Mouse (Mus musculus) embryonic facial prominence, embryonic 11.5 days (tissue): ENCODE measurements at regions not wholly inside any gene's neighbourhood (a gene's known extent, or its start where the extent isn't known, plus 50 kb on each side); places are given as distances from the start of the nearest gene placed in this dataset.

Source experiments
- ATAC-seq: fragments of 200-750 bp; cut with Nextera tagmentation; replicated peaks from 2 replicates; pipeline ENCODE4 v1.8.0; 2017; ENCODE audit warnings: low read depth; ENCODE audit not compliant: insufficient number of reproducible peaks, low FRiP score, low TSS enrichment
- DNase-seq: peaks from one replicate; pipeline ENCODE4 v3.0.0-alpha.2; 2015; ENCODE audit warnings: low spot score
- H3K27ac ChIP-seq: fragments of 300-500 bp; sonication (generic); replicated peaks from 2 replicates; pipeline ENCODE4 v1.5.1; 2014; ENCODE audit warnings: mild to moderate bottlenecking, low read depth, low read length, control low read depth
- H3K27me3 ChIP-seq: fragments of 300-500 bp; sonication (generic); 2 replicates; pipeline ENCODE4 v1.6.1; 2014; ENCODE audit warnings: mild to moderate bottlenecking, low read length, moderate library complexity, mixed read lengths; ENCODE audit not compliant: control insufficient read depth, insufficient read depth
- H3K36me3 ChIP-seq: fragments of 300-500 bp; sonication (generic); replicated peaks from 2 replicates; pipeline ENCODE4 v1.6.1; 2014; ENCODE audit warnings: low read depth, mild to moderate bottlenecking, low read length, moderate library complexity, mixed read lengths; ENCODE audit not compliant: control insufficient read depth, insufficient read depth
- H3K4me1 ChIP-seq: fragments of 300-500 bp; sonication (generic); 2 replicates; pipeline ENCODE4 v1.6.1; 2014; ENCODE audit warnings: low read length, mixed read lengths; ENCODE audit not compliant: control insufficient read depth, insufficient read depth
- H3K4me2 ChIP-seq: fragments of 300-500 bp; sonication (generic); 2 replicates; pipeline ENCODE4 v1.6.1; 2014; ENCODE audit warnings: low read depth, mild to moderate bottlenecking, control low read depth, low read length, moderate library complexity
- H3K4me3 ChIP-seq: fragments of 300-500 bp; sonication (generic); 2 replicates; pipeline ENCODE4 v1.5.1; 2014; ENCODE audit warnings: low read depth, low read length, control low read depth
- H3K9ac ChIP-seq: fragments of 300-500 bp; sonication (generic); replicated peaks from 2 replicates; pipeline ENCODE4 v1.6.1; 2014; ENCODE audit warnings: mild to moderate bottlenecking, control low read depth, low read length
- H3K9me3 ChIP-seq: fragments of 300-500 bp; sonication (generic); replicated peaks from 2 replicates; pipeline ENCODE4 v1.6.1; 2016; ENCODE audit warnings: mild to moderate bottlenecking, low read length, inconsistent platforms, mixed read lengths; ENCODE audit not compliant: control insufficient read depth
- WGBS: fragments of 180-500 bp; shearing (Covaris S2); extraction: QIAGEN DNeasy Blood & Tissue Kit; methylation state at CpG from one replicate; pipeline ENCODE4 v1.1.7; 2014; 5-methylcytosine and 5-hydroxymethylcytosine counted together

GRCm38 (mm10) chr12:26163416-26163815 lies 251.6 kb downstream of the Rnf144a start:
- ATAC-seq: no peak

GRCm38 (mm10) chr12:26160861-26161615 lies 254.0 kb downstream of the Rnf144a start:
- Histone ChIP-seq H3K27ac (no peak overlapping the region), H3K9ac (no peak overlapping the region), H3K36me3 (no peaks in the 10 kb centered on the region), H3K27me3 (no peaks in the 10 kb centered on the region), H3K4me2 (no peak overlapping the region), H3K4me3 (no peak overlapping the region), H3K4me1 (no peaks in the 10 kb centered on the region), H3K9me3 (no peaks in the 10 kb centered on the region)
- ATAC-seq: no peak
- no peak for DNase-seq
- WGBS: 91% methylated on average over 11 of the region's 11 CpGs

More at GRCm38 (mm10) chr12:26163416-26163815, 251.6 kb downstream of the Rnf144a start:
- H3K36me3 ChIP-seq: no peaks in the 10 kb centered on the region
- no peak overlapping the region for H3K9ac ChIP-seq
- no peak overlapping the region for H3K4me2 ChIP-seq
- no peak for DNase-seq
- H3K4me3 ChIP-seq: no peak overlapping the region
- H3K27ac ChIP-seq: no peak overlapping the region
- no peaks in the 10 kb centered on the region for H3K27me3 ChIP-seq
- H3K4me1 ChIP-seq: no peaks in the 10 kb centered on the region
- H3K9me3 ChIP-seq: no peaks in the 10 kb centered on the region
- 81% methylated on average over 3 of the region's 3 CpGs for WGBS

DNA sequence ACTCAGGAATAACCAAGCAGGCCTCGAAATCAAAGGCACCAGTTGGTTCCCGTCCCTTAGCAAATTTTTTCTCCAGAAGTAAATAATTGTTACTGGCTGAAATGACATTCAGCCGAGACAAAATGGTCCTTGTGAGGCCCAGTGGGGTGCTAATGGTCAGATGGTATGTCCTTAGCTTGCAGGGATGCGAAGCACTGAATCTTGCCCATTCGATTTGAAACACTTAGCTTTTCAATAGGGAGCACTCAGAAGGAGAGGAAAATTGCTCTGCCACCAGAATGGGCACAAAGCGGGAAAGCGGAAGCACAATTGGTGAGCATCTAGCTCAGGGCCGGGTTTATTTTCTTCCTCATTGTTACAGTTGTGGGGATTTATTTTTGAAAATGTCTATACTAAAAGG lies 262.1 kb downstream of the Rnf144a start:
- H3K27ac ChIP-seq: no peak overlapping the region
- no peak for DNase-seq
- H3K9ac ChIP-seq: no peak overlapping the region
- H3K27me3 ChIP-seq: no peaks in the 10 kb centered on the region
- H3K4me3 ChIP-seq: no peak overlapping the region
- no peaks in the 10 kb centered on the region for H3K4me1 ChIP-seq
- 48% methylated on average over 8 of the region's 8 CpGs for WGBS
- H3K4me2 ChIP-seq: no peak overlapping the region
- H3K36me3 ChIP-seq: no peaks in the 10 kb centered on the region
- ATAC-seq: no peak
- no peaks in the 10 kb centered on the region for H3K9me3 ChIP-seq

DNA sequence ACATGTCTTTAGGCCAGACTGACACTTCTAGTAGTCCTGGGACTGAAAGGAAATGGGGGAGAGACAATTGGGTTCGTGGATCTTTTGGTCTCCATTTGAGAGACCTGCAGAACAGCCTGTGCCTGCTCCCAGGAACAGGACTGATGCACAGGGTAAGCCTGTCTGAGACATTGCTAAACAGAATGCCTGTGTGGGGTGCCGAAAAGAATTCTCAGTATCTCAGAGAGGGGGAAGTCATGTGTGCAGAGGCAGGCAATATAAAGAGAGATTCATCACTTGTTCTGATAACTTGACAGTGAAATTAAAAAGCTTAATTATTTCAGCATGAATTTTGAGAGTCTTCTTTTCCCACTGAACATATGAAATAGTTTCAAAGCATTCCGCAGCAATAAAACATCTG lies 268.7 kb downstream of the Rnf144a start:
- Histone ChIP-seq H3K36me3 (no peaks in the 10 kb centered on the region), H3K27ac (no peak overlapping the region), H3K9ac (no peak overlapping the region), H3K27me3 (no peaks in the 10 kb centered on the region), H3K4me2 (no peak overlapping the region), H3K4me1 (no peaks in the 10 kb centered on the region), H3K9me3 (no peaks in the 10 kb centered on the region), H3K4me3 (no peak overlapping the region)
- WGBS: 66% methylated on average over 3 of the region's 3 CpGs
- DNase-seq: no peak
- no peak for ATAC-seq

- Histone ChIP-seq H3K4me3 (no peak overlapping the region), H3K36me3 (no peaks in the 10 kb centered on the region), H3K27me3 (no peaks in the 10 kb centered on the region), H3K9me3 (no peaks in the 10 kb centered on the region), H3K9ac (no peak overlapping the region), H3K4me2 (no peak overlapping the region), H3K27ac (no peak overlapping the region), H3K4me1 (no peaks in the 10 kb centered on the region)
- WGBS: 36% methylated on average over 6 of the region's 6 CpGs
- DNase-seq (no peak), ATAC-seq (no peak)
Measured at GRCm38 (mm10) chr12:26145085-26145714, 269.9 kb downstream of the Rnf144a start.

- no peak for DNase-seq
- Histone ChIP-seq H3K9me3 (no peaks in the 10 kb centered on the region), H3K36me3 (no peaks in the 10 kb centered on the region), H3K4me3 (no peak overlapping the region), H3K27me3 (no peaks in the 10 kb centered on the region), H3K4me1 (no peaks in the 10 kb centered on the region), H3K4me2 (no peak overlapping the region), H3K9ac (no peak overlapping the region), H3K27ac (no peak overlapping the region)
- WGBS: 36% methylated on average over 3 of the region's 3 CpGs
- no peak for ATAC-seq
Measured at GRCm38 (mm10) chr12:26144616-26145015, 270.4 kb downstream of the Rnf144a start.

GRCm38 (mm10) chr12:26143411-26143810 lies 271.6 kb downstream of the Rnf144a start:
- no peak for DNase-seq
- ATAC-seq: no peak
- Histone ChIP-seq H3K27me3 (no peaks in the 10 kb centered on the region), H3K4me3 (no peak overlapping the region), H3K9me3 (no peaks in the 10 kb centered on the region), H3K4me1 (no peaks in the 10 kb centered on the region), H3K9ac (no peak overlapping the region), H3K27ac (no peak overlapping the region), H3K36me3 (no peaks in the 10 kb centered on the region), H3K4me2 (no peak overlapping the region)
- whole genome bisulfite sequencing: 76% methylated on average over 6 of the region's 6 CpGs

DNA sequence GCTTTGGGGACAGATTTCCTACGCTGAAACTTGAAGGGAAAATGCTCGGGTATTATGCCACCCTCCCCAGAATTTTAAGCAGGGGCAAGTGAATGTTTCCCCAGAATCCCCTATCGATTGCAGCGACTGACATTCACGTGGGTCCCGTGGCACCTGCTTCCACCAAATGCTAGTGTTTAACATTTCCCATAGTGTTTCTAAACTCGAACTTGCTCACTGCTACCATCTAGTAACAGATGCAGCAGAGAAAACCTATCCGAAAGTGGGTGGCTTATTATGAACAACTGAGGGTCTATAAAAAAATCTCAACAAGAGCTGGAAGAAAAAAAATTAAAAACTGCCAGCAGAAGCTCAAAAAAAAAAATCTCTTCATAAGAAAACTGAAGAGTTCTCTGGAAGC lies 284.2 kb downstream of the Rnf144a start:
- WGBS: 87% methylated on average over 8 of the region's 8 CpGs
- H3K9ac ChIP-seq: no peak overlapping the region
- no peak for ATAC-seq

More for the DNA sequence above, 284.2 kb downstream of the Rnf144a start:
- no peaks in the 10 kb centered on the region for H3K9me3 ChIP-seq
- H3K27ac ChIP-seq: no peak overlapping the region
- H3K4me3 ChIP-seq: no peak overlapping the region
- H3K4me2 ChIP-seq: no peak overlapping the region
- H3K36me3 ChIP-seq: no peaks in the 10 kb centered on the region
- H3K4me1 ChIP-seq: no peaks in the 10 kb centered on the region
- no peaks in the 10 kb centered on the region for H3K27me3 ChIP-seq
- no peak for DNase-seq
